Mouse (Mus musculus) right cerebral cortex, adult 18-20 months (tissue): ENCODE results near the gene Nt5c3b.

Source experiments
- DNase-seq: peaks from one replicate; pipeline ENCODE4 v3.0.0; 2022; ENCODE audit warnings: mixed read lengths

The Nt5c3b gene

DNA sequence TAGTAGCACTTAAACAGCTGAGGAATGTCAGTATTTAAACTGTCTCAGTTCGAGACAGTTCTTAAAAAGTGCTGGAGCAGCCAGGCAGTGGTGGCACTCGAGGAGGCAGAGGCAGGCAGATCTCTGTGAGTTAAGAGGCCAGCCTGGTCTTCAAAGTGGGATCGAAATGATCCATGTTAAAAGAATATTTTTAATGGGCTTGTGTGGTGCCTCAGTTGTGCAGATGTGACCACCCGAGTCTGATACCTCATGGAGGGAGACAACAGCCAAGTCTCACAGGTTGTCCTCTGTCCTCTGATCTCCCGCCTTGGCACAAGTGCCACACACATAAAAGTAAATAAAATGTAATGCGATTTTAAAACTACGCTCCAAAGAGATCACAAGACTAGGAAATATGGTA is 43.1 kb downstream of the Nt5c3b start:
- no peak for DNase-seq

DNA sequence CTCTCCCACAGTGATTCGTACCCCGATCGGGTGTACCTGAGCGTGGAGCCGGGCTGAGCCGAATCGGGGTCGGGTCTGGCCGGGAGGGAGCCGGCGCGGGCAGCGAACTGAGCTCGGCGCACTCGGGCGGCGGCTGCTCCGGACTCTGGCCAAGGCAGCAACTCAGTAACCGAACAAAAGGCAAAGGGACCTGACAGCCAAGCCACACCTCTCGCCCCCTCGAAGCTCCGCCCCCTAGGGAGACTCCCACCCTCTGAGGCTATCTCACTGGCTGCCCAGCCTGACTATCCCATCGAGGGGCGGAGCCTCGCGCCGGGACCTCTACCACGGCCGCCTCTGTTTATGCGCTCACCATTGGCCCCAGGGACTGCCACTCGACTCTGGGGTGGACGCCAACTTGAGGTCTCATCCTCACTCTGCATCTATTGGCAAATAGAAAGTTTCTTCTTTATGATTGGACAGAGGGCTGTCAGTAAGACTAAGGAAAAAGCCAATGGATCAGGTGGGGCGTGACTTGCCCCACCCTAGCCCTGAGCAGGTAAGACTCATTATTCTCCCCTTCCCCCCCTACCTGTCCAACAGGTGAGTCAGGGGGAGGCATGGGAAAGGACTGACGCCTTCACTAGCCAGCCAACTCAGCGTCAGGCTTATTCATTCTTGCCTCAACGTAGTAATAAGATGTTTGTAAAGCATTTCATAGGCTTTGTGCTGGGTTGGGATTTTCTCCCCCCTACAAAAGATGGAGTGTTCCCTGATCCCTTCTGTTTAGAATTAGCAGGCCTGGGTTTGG is 43.8 kb downstream of the Nt5c3b start, which contains the start of gene Jup:
Jup (minus strand) TSS at position 164 of the 790 bp plus-strand sequence.
- DNase-seq, result peak; percentile 100

- peak; percentile 55 for DNase-seq
Measured at GRCm38 (mm10) chr11:100396886-100397599, 44.6 kb downstream of the Nt5c3b start.

DNA sequence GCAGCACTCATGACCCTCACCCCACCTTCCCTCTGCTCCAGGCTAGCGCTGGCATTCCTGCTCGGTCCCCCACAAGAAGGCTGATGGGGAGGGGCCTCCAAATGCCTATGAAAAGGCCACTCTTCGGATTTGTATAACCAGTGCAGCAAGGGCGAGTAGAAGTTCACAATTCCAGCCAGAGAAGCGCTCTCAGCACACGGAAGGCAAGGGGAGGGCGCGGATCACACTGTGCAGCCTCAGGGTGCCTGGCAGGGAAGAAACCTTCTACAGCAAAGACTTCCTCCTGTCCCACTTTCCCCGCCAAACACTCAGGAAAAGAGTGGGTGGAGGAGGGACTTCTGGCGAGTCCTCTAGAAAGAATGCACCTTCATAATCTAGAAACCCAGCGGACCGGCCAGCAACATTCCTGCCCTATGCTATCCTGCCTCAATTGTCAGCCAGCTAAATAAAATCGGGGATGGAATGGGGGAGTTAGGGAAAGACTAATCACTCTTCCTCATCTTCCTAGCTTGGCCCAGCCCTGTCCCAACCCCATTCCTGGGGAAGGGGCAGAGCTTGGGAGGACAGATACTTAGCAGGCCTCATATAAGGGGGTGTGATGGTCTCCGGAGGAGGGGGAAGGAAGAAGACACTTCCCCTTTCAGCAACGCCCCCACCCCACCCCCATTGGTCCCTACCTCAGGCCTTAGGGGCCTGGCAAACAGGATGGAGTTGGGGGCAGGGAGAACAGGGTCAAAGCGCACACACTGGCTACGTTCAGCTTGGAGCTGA is 45.6 kb downstream of the Nt5c3b start:
- DNase-seq, result peak; percentile 60

- DNase-seq, result no peak
Measured at GRCm38 (mm10) chr11:100395200-100395599, 46.4 kb downstream of the Nt5c3b start.

DNA sequence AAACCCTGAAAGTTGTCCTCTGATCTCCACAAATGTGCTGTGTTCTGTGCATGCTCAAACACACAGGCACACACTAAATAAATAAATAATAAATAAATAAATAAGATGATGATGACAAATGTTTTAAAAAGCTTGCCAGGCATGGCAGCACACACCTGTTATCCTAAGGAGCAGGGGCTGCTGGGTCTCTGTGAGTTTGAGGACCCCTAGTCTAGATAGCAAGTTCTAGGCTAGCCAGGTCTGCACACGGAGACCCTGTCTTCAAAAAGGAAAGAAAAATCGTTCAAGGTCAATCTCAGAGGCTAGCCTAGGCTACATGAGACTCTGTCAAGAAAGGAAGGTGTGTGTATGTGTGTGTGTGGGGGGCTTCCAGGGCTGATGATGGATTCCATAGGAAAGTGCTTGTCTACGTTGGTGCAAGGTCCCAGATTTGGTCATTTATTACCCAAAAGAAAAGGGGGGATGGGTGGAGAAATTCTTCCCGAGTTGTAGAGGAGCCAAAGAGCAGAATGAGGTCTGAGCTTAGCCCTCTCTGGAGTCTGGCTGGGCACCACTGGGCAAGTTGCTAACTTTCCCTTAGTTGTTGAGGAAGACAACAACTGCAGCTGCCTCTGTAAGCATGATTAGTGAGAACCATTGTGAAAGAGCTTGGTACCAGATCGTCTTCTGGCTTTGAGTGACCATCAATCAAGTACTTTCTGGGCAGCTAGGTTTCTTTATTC is 47.1 kb downstream of the Nt5c3b start:
- DNase-seq, result no peak

DNA sequence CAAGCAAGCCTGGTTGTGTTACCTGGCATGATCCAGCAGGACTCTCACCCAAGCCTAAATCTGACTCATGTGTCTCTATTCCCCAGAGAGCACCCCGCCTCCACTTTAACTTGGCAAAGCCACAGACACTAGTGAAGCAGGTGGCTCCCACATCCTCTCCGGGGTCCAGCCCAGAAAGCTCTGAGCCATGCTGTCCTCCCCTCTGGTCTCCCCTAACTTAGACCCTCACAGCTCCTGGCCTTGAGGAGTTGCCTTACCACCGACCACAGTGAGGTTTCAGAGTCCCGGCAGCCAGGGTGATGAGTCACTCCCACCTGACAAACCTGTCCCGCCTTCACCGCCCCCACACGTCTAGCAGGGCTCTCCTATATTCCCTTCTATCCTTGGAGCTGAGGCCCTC is 47.9 kb downstream of the Nt5c3b start:
- DNase-seq, result peak; percentile 56

DNA sequence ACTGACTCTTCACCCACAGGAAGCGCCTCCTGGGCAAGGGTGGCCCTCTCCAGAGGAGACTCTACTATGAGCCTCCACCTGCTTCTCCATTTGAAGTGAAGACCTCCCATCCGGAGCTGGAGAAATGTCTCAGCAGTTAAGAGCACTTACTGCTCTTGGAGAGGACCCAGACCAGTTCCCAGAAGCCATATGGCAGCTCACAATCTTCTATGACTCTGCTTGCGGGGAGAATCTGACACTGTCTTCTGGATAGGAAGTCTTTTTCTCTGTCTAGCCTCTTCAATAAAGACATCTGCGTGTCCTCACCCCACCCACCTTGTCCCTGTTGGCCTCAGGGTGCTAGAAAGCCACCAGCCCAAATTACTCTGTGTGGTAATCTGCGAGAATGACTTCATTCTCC is 48.6 kb downstream of the Nt5c3b start:
- DNase-seq, result peak; percentile 40

DNA sequence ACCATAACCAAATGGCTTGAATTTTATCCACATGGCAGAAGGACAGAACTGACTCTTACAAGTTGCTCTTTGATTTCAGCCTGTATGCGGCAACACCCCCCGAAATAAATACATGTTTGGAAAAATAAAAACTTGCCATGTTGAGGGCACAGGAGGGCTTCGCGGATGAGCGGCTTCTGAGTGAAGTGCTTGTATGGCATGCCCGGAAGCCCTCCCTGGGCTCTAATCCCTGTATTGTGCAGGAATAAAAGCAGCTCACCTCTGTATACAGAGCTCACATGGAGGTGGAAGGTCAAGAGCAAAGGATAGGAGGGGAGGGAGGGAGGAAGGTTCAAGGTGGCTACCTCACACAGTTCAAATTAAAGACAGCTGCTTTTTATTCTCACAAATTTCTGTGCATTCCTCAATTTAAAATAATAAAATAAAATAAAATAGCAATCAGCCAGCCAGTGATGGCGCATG is 49.7 kb downstream of the Nt5c3b start:
- DNase-seq, result no peak

DNA sequence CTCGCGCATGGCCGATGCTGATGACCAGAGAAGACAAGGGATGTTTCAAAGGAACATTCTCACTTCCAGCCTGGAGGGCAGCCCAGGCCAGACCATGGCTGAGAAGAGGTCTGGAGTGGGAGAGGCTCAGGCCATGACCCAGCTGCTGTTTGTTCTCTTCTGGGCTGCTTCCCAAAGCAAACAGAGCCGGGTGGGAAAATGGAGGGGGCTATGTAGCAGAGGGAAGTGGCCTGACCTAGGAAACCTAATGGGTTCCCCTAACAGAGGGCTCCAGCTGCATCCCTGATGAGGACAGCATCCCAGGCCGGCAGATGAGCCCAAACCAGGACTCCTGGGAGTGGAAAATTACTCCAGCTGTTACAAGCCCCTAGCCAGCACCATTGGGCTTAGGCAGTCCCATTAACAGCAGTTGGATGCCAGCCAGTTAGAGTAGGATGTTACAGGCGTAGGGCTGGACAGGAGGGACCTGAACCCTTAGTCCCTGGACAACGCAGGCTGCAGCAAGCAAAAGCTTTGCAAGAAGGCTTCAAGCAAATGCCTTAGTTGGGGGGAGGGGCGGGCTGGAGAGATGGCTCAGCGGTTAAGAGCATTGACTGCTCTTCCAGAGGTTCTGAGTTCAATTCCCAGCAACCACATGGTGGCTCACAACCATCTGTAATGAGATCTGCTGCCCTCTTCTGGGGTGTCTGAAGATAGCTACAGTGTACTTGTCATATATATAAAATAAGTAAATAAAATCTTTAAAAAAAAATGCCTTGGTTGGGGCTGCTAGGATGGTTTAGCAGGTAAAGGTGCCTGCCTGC is 50.3 kb downstream of the Nt5c3b start:
- DNase-seq, result peak; percentile 61

- no peak for DNase-seq
Measured at GRCm38 (mm10) chr11:100389931-100390445, 51.6 kb downstream of the Nt5c3b start.

DNA sequence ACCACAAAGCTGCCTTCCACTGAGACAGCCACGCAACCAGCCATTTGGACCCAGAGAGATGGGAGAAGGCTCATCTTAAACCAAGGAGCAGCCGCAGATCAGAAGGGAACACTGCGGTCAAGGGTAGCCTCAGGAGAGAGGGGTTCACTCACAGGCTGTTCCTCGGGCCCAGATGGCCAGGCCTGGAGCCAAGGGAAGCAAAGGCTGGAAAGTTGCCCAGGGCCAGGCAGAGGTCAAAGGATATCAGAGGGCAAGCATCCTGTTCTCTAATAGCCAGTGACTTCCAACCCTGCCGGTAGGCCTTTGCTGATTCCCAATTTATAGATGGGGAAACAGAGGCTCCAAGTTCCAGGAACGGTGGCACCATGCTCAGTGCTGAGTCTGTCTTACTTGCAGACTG is 53.0 kb downstream of the Nt5c3b start:
- DNase-seq, result no peak

- peak; percentile 57 for DNase-seq
Measured at GRCm38 (mm10) chr11:100387589-100388375, 53.8 kb downstream of the Nt5c3b start.

GRCm38 (mm10) chr11:100387111-100387510 is 54.5 kb downstream of the Nt5c3b start:
- no peak for DNase-seq

DNA sequence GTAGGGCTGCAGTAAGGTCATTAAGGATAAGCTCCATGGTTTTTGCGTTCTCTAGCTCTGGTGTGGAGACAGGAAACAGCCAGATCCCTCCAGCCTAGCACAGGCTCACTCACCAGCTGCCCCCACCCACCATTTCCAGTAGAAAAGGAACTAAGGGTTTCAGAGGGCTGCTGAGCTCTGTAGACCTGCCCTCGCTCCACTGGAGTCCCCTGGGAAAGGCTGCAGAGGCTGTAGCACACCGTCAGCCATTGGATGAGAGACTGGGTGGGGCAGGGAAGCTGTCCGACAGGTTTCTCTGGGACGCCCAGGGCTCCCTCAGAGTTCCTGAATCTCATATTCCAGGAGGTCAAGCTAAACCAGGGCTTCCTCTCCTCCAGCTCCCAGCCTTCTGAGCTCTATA is 55.0 kb downstream of the Nt5c3b start:
- no peak for DNase-seq

DNA sequence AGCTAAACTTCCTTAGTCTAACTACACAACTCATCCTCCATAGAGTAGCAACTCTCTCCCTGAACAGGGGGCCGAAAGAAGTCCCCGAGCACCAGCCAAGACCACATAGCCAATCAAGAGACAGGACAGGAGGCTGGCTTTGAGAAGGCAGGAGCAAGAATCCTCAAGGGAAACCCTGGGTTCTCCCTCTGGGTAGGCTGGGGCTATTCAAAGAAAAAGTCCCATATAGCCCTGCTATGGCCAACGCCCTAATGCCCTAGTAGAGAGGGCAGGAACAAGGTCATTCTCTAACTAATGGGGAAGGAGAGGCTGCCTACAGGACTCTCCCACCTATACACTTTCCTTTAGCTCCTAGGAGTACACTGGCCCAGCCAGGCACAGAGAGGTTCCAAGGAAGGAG is 56.6 kb downstream of the Nt5c3b start:
- no peak for DNase-seq

GRCm38 (mm10) chr11:100382682-100383081 is 58.9 kb downstream of the Nt5c3b start:
- DNase-seq, result no peak

GRCm38 (mm10) chr11:100379311-100379710 is 62.3 kb downstream of the Nt5c3b start:
- DNase-seq, result no peak

DNA sequence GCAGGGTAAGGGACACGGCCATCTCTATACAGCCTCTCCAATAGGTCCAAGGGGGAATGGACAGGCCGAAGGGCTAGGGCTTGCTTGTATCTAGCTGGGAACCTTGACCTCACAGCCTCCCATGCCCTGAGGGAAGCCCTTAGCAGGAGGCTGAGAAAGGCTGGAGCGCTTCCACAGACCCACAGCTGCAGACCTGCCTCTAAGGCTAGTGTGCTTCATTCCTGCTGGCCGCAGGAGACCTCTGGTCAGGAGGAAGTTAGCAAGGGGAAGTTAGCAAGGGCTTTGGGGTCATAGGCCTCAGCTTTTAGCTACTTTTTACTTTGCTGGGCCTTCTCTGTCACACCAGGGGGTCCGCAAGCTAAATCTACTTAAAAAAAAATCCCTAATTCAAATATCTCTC is 63.2 kb downstream of the Nt5c3b start:
- DNase-seq, result no peak

DNA sequence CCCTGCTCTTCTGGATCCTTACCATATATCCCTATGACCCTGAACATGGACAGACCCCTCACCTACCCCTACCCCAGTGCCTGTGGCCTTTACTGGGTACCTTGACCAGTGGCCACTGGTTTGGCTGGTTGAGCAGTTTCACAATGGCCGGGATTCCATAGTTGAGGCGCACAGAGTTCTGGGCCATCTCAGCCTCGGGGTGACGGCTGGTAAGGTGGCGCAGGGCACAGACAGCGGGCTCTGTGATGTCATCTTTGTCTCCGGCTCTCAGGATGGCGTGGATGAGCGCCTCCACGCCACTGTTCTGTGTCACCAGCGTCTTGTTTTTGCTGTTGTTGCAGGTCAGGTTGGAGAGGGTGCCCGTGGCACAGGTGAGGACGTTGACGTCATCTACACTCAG is 63.6 kb downstream of the Nt5c3b start:
- DNase-seq, result no peak
